Mouse (Mus musculus): ENCODE measurements at regions not wholly inside any gene's neighbourhood (a gene's known extent, or its start where the extent isn't known, plus 50 kb on each side); places are given as distances from the start of the nearest gene placed in this dataset.

GRCm38 (mm10) chr17:82134843-82135242 lies 396.7 kb upstream of the Slc8a1 start:
- no peak for DNase-seq (ENCODE audit: extremely low read depth, insufficient read length, low spot score)

GRCm38 (mm10) chr17:82132941-82133340 lies 394.8 kb upstream of the Slc8a1 start:
- DNase-seq (ENCODE audit: extremely low read depth, insufficient read length, low spot score) = no peak

GRCm38 (mm10) chr17:82087141-82087540 lies 349.0 kb upstream of the Slc8a1 start:
- no peak for DNase-seq (ENCODE audit: extremely low read depth, insufficient read length, low spot score)

GRCm38 (mm10) chr17:82080301-82080700 lies 342.1 kb upstream of the Slc8a1 start:
- DNase-seq (ENCODE audit: extremely low read depth, insufficient read length, low spot score) = no peak
